Mouse (Mus musculus) CH12.LX (cell line): Measurements from ENCODE around the gene Fam71e1.

Source experiments
- CTCF ChIP-seq, 2 experiments: IDR thresholded peaks in 1 of 2; conservative IDR thresholded peaks in 1 of 2; 2 replicates each; pipeline ENCODE4 v1.5.1; 2011 to 2012; ENCODE audit warnings: low read depth in 2 of 2, low read length in 2 of 2, improper control_type of control experiment in 1 of 2, inconsistent platforms in 1 of 2, mild to moderate bottlenecking in 1 of 2, moderate library complexity in 1 of 2
- EP300 ChIP-seq: IDR thresholded peaks from 2 replicates; pipeline ENCODE4 v1.6.1; 2011; ENCODE audit warnings: low read length, improper control_type of control experiment
- NELFE ChIP-seq: IDR thresholded peaks from 2 replicates; pipeline ENCODE4 v1.6.1; 2011; ENCODE audit warnings: low read depth, low read length, improper control_type of control experiment
- PAX5 ChIP-seq: IDR thresholded peaks from 2 replicates; pipeline ENCODE4 v1.6.1; 2012; ENCODE audit warnings: low read length, inconsistent platforms, mixed read lengths
- POLR2A ChIP-seq: IDR thresholded peaks from 2 replicates; pipeline ENCODE4 v1.6.1; 2011; ENCODE audit warnings: low read depth, mild to moderate bottlenecking, improper control_type of control experiment, low read length
- POLR2AphosphoS2 ChIP-seq: IDR thresholded peaks from 2 replicates; pipeline ENCODE4 v1.6.1; 2011; ENCODE audit warnings: low read depth, low read length, improper control_type of control experiment

DNA sequence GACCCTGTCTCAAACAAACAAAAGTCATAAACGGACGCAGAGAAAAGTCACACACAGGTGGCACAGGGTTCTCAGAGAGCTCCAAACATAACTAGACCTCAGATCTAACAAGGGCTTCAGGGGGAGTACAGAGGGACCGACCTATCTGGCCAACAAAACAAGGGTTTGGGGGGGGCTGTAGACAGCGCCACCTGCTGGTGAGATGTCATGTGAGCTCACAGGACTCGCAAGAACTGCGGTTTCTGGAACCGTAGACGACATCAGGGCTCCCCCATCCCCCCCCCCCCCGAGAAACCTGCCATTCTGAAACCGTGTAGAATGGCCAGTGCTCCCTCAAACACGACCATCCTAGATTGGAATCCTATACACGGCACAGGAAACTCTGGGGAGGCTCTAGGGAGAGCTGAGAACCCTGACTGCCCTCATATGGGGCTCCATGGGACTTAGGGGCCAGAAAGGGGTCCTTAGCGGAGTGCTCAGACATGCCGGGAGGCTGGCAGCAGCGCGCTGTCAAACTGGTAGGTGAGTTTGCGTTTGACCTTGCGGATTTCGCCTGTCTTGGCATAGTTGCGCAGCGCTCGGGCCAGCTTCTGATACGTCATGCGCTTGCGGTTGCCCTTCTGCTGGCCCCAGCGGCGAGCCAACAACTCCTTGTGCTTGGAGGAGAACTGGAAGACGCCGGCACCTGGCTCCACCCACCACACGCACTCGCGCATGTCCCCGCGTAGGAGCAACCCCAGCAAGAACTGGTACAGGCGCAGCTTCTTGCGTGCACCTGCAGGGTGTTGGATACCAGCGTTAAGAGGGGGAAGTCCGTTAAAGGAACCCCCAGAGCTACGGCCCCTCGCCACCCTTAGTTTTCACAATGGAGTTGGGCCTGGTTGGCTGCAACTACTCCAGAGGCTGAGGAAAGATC is 31.4 kb downstream of the Fam71e1 start:
- TF ChIP-seq EP300 (no peak), POLR2A (peak; percentile 29), PAX5 (no peak), CTCF (conservative IDR thresholded peaks at IDR 0.05 in 1 of 2, IDR thresholded peaks at IDR 0.05 in 1 of 2; ENCODE audit: low read depth in 2 of 2, low read length in 2 of 2) (peak; percentile 46 to 66), POLR2AphosphoS2 (no peak), NELFE (no peak)
